Mouse (Mus musculus): Measurements from ENCODE around the gene Minpp1. TPM values are rescaled to one million over a fixed set of nuclear protein-coding genes. Genes with fewer than 3 reads are reported as not detected.

Gene Minpp1
- polyA plus RNA-seq, 1 experiment, result 18.5 TPM

DNA sequence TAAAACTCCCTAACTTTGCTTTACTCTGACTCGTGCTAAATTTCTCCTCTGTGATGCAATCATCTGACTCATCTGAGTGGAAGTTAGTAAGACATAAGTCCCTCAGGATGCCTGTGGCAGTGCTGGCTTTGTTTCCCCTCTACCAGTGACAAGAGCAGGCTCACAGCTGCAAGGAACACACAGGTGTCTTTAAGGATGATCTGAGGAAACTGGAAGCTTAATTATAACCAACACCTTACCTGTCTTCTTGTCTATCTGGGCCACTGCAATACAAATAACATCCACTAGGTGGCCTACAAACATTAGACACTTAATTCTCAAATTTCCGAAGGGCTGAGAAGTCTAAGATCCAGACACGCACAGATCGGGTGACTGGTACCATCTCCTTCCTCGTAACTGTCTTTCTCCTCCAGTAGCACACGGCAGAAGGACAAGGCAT, 15.5 kb upstream of the Minpp1 start:
- Histone ChIP-seq H3K4me3 (ENCODE audit: insufficient read depth, low read length) (no peak overlapping the region), H3K4me1 (ENCODE audit: control insufficient read depth, insufficient read depth, low read length) (0 out of 2 replicates have a peak, but pooled peaks cover 3% of the 10 kb centered on the region), H3K27ac (ENCODE audit: insufficient read depth, low read depth, low read length) (no peak overlapping the region)
- TF ChIP-seq POLR2A (IDR thresholded peaks at IDR 0.05; ENCODE audit: borderline replicate concordance, low read depth, low read length) (no peak), CTCF (IDR thresholded peaks at IDR 0.05; ENCODE audit: low read depth, low read length) (0 out of 2 replicates have a peak, but pooled peaks have one; percentile 22)

DNA sequence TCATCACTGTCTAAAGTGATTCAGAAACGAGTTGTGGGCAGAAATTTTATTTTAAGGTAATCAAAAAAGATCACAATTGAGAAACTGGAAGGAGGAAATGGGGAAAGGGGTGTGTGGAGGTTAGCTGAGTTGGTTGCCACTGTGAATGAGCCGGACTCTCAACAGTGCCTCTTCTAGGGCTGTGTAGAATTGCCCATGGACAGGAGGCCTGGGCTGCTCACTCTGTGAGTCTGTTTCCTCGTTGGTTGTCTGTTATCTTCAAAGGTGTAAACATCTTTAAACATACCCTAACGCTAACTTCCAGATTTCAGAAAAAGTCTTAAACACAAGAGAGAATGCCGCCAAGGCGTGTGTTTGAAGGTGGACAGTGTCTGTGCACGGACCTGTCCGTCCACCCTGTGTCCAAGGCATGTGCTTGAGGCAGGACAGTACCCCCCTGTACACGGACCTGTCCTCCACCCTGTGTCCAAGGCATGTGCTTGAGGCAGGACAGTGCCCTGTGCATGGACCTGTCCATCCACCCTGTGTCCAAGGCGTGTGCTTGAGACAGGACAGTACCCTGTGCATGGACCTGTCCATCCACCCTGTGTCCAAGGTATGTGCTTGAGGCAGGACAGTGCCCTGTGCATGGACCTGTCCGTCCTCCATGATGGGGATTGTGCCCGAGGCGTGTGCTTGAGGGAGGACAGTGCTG, 14.9 kb upstream of the Minpp1 start:
- Histone ChIP-seq H3K27ac (ENCODE audit: insufficient read depth, low read depth, low read length) (no peak overlapping the region), H3K4me1 (ENCODE audit: control insufficient read depth, insufficient read depth, low read length) (0 out of 2 replicates have a peak, but pooled peaks cover 3% of the 10 kb centered on the region), H3K4me3 (ENCODE audit: insufficient read depth, low read length) (no peak overlapping the region)
- TF ChIP-seq POLR2A (IDR thresholded peaks at IDR 0.05; ENCODE audit: borderline replicate concordance, low read depth, low read length) (no peak), CTCF (IDR thresholded peaks at IDR 0.05; ENCODE audit: low read depth, low read length) (no peak)

DNA sequence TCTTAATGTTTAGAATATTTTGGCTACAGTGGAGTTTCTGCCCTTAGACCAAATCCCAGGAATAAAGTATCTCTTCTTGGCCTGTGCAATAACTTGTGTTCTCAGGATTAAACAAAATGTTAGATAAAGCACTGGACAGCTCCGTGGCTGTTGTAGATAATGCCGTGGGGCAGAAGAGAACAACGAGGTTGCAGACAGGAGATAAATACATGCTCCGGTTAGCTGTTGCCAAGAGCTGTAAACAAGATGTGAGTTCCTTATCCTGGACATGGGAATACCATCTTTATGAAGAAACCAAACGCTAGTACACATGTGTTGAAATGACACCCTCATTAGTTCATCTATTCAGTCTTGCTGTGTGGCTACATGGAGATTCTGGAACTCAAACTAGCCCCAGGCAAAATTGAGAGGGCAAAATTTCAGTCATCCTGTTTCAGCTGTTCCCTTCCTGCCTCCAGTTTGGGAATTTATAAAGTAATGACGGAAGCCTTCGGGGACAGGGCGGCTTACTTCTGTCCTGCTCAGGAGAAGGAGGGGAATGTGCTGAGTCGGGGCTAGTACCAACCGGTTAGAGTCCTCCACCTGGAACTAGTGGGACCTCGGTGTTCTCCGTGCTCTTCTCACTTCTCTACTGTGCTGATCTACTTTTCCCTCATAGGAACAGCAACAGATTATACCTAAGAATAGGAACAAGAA, 9.4 kb upstream of the Minpp1 start:
- H3K4me1 ChIP-seq (ENCODE audit: control insufficient read depth, insufficient read depth, low read length), result no peaks in the 10 kb centered on the region

DNA sequence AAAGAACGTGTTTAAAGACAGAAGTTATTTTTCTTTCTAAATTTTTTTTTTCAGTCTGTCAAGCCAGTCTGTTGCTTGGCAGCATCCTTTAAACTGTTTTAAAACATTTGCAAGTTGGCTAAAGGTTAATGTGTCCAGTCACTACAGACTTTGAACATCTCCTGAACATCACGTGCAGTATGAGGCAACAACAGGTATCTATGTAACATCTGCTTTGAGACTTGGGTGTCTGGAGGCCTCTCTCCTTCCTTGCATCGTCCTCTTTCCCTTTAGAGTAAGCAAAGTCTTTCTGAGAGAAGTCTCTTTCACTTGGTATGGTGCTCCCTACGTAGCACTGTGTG, 8.9 kb upstream of the Minpp1 start:
- H3K27ac ChIP-seq (ENCODE audit: insufficient read depth, low read depth, low read length), result no peak overlapping the region
- no peaks in the 10 kb centered on the region for H3K4me1 ChIP-seq (ENCODE audit: control insufficient read depth, insufficient read depth, low read length)
- H3K4me3 ChIP-seq (ENCODE audit: insufficient read depth, low read length), result no peak overlapping the region
- TF ChIP-seq POLR2A (IDR thresholded peaks at IDR 0.05; ENCODE audit: borderline replicate concordance, low read depth, low read length) (no peak), CTCF (IDR thresholded peaks at IDR 0.05; ENCODE audit: low read depth, low read length) (no peak)

More for the DNA sequence above, 9.4 kb upstream of the Minpp1 start:
- Histone ChIP-seq H3K27ac (ENCODE audit: insufficient read depth, low read depth, low read length) (no peak overlapping the region), H3K4me3 (ENCODE audit: insufficient read depth, low read length) (no peak overlapping the region)
- no peak for TF ChIP-seq CTCF (IDR thresholded peaks at IDR 0.05; ENCODE audit: low read depth, low read length)
- no peak for TF ChIP-seq POLR2A (IDR thresholded peaks at IDR 0.05; ENCODE audit: borderline replicate concordance, low read depth, low read length)

DNA sequence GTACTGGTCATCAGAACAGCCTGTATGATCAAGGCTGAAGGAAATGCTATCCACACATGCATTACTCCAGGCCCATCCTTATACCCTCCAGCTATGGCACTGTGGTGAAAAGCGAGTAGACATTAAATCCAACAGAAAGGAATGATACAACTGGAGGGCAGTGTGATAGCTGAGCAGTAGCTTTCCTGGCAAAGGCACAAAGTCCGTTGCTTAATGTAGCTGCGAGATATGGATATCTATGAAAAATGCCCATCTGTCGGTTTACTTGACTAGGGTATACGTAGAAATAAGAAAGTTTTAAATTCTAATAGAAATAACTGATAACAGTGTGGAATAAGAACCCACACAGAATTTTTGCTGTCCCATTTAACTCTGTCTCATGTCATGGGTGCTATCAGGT, 5.3 kb upstream of the Minpp1 start:
- no peak overlapping the region for H3K4me3 ChIP-seq (ENCODE audit: insufficient read depth, low read length)
- H3K27ac ChIP-seq (ENCODE audit: insufficient read depth, low read depth, low read length), result no peak overlapping the region
- no peak for TF ChIP-seq POLR2A (IDR thresholded peaks at IDR 0.05; ENCODE audit: borderline replicate concordance, low read depth, low read length)
- no peak for TF ChIP-seq CTCF (IDR thresholded peaks at IDR 0.05; ENCODE audit: low read depth, low read length)
- H3K4me1 ChIP-seq (ENCODE audit: control insufficient read depth, insufficient read depth, low read length), result peaks cover 7% of the 10 kb centered on the region

DNA sequence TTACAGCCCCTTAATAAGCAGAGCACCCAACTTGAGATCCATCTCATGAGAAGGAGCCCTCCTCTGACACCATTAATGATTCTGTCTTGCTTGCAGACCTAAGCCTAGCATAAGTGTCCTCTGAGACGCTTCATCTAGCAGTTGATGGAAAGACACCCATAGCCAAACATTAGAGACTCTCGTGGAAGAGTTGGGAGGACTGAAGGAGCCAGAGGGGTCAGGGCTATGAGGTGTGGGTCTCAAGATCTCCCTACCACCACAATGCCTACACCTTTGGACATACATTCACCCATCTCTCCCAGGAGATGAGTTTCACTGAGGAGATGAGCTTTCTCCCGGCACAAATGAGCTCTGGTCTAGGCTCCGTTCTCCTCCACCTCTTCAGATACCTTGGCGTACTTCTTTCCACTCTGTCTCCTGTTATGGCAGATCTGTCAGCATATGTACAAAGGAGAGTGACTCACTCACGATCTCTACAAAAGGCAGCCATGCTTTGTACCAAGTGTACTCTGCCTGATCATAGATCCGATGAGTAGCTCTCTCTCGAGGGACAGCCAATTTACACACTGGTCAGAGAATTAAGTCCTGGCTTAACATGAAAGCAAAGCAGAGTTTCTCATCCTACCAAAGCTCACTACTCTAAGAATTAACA, 4.7 kb upstream of the Minpp1 start:
- peaks cover 7% of the 10 kb centered on the region for H3K4me1 ChIP-seq (ENCODE audit: control insufficient read depth, insufficient read depth, low read length)
- H3K27ac ChIP-seq (ENCODE audit: insufficient read depth, low read depth, low read length), result no peak overlapping the region
- TF ChIP-seq CTCF (IDR thresholded peaks at IDR 0.05; ENCODE audit: low read depth, low read length) (no peak), POLR2A (IDR thresholded peaks at IDR 0.05; ENCODE audit: borderline replicate concordance, low read depth, low read length) (no peak)
- H3K4me3 ChIP-seq (ENCODE audit: insufficient read depth, low read length), result no peak overlapping the region

DNA sequence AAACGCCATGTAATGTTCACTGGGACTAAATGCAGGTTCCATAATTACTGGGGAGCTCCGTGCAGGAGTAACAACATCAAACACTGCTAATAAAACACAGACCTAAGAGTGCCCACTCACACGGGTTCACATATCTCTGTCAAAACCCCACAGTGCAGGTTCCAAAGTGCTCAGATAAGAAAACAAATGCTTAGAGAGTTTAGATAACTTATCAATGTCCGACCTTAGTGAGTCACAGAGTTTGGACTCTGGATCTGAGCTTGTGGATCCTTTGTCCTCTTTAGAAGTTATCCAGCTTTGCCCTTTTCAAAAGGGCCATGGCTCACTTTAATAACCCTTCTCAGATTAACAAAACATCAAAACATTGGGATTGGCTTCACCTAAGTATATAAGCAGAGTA, 4.1 kb upstream of the Minpp1 start:
- no peak overlapping the region for H3K27ac ChIP-seq (ENCODE audit: insufficient read depth, low read depth, low read length)
- peaks cover 7% of the 10 kb centered on the region for H3K4me1 ChIP-seq (ENCODE audit: control insufficient read depth, insufficient read depth, low read length)
- TF ChIP-seq POLR2A (IDR thresholded peaks at IDR 0.05; ENCODE audit: borderline replicate concordance, low read depth, low read length) (no peak), CTCF (IDR thresholded peaks at IDR 0.05; ENCODE audit: low read depth, low read length) (no peak)
- no peak overlapping the region for H3K4me3 ChIP-seq (ENCODE audit: insufficient read depth, low read length)

DNA sequence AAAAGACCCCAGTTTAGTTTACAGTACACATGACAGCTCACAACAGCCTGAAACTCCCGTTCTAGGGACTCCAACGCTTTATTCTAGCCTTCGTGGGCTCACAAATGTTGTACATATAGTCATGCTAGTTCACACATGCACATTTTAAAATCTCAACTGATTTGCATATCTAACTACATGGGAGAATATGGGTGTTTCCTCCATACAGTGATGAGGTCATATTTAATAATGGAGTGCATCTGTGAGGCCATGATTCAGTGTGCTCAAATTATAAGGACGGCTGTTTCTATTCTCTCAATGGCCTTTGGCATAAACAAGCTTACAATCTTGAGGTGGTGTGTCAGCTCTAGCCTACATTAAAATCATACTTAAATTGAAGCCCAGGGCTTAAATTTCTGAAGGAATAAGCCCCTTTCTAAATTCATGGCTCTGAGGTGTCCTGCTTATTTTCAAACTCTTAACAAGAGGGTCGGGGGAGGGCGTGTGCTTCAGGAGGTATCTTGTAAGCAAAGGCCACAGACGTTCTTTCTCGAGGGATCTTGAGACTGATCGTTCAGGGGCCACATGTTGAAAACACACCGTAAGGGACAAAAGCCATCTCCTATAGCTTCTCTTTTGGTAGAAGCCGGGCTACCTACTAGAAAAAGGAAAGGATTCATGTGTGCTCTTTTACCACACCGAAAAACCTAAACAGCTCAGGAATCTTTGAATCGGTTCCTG, 468 bp upstream of the Minpp1 start:
- peak overlapping the region; percentile 95 for H3K4me3 ChIP-seq (ENCODE audit: insufficient read depth, low read length)
- no peak for TF ChIP-seq POLR2A (IDR thresholded peaks at IDR 0.05; ENCODE audit: borderline replicate concordance, low read depth, low read length)
- no peak for TF ChIP-seq CTCF (IDR thresholded peaks at IDR 0.05; ENCODE audit: low read depth, low read length)
- H3K27ac ChIP-seq (ENCODE audit: insufficient read depth, low read depth, low read length), result peak overlapping the region; percentile 21; the same call in 1 of the 2 replicates
- H3K4me1 ChIP-seq (ENCODE audit: control insufficient read depth, insufficient read depth, low read length), result peaks cover 16% of the 10 kb centered on the region

DNA sequence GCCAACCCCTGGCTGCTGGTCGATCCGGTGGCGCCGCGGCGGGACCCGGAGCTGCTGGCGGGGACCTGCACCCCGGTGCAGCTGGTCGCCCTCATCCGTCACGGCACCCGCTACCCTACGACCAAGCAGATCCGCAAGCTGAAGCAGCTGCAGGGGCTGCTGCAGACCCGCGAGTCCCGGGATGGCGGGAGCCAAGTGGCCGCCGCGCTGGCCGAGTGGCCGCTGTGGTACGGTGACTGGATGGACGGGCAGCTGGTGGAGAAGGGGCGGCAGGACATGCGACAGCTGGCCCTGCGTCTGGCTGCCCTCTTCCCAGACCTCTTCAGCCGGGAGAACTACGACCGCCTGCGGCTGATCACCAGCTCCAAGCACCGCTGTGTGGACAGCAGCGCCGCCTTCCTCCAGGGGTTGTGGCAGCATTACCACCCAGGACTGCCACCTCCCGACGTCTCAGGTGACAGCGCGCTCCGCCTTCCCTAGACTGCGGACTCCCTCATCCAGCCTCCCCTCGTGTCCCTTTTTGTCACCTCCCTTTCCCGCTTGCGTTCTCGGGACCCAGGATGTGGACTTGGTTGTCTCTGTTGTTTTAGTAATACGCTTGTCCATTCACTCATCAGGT, 646 bp downstream of the Minpp1 start:
- Histone ChIP-seq H3K27ac (ENCODE audit: insufficient read depth, low read depth, low read length) (peak overlapping the region; percentile 49), H3K4me3 (ENCODE audit: insufficient read depth, low read length) (peak overlapping the region; percentile 95), H3K4me1 (ENCODE audit: control insufficient read depth, insufficient read depth, low read length) (peaks cover 19% of the 10 kb centered on the region)
